Mouse (Mus musculus) bone marrow, adult 2 months (tissue): ENCODE results near the gene Fam180a.

Source experiments
- CTCF ChIP-seq: fragments of 200-500 bp; IDR thresholded peaks from 2 replicates; pipeline ENCODE4 v1.5.1; 2011; ENCODE audit warnings: low read length, control low read depth; ENCODE audit not compliant: control insufficient read depth, insufficient read depth
- POLR2A ChIP-seq: fragments of 200-500 bp; IDR thresholded peaks from 2 replicates; pipeline ENCODE4 v1.6.1; 2011; ENCODE audit warnings: low read depth, mild to moderate bottlenecking, control low read depth, low read length, borderline replicate concordance; ENCODE audit not compliant: control insufficient read depth

GRCm38 (mm10) chr6:35355320-35355719 lies 29.4 kb upstream of the Fam180a start:
- TF ChIP-seq CTCF (no peak), POLR2A (no peak)
